Mouse (Mus musculus) MEL (cell line): ENCODE results near the gene Wnt2b. TPM values are rescaled to one million over a fixed set of nuclear protein-coding genes. Genes with fewer than 3 reads are reported as not detected.

Experiments used
- DNase-seq: peaks from one replicate; pipeline ENCODE4 v3.0.0; 2011; ENCODE audit warnings: low read depth, low spot score
- H3K27ac ChIP-seq: 2 replicates; pipeline ENCODE4 v1.5.1; 2012; ENCODE audit warnings: low read depth, mild to moderate bottlenecking, control low read depth, low read length, moderate library complexity; ENCODE audit not compliant: control insufficient read depth
- H3K27me3 ChIP-seq, 2 experiments: fragments of 150-350 bp in 1 of 2; sonication (generic) in 1 of 2; 2 replicates each; pipeline ENCODE4 v1.6.1; 2012; ENCODE audit warnings: low read length in 2 of 2, mild to moderate bottlenecking in 2 of 2, improper control_type of control experiment in 1 of 2, moderate library complexity in 1 of 2; ENCODE audit not compliant: insufficient read depth in 2 of 2, control insufficient read depth in 1 of 2
- H3K36me3 ChIP-seq, 2 experiments: 2 replicates each; pipeline ENCODE4 v1.6.1; 2012 to 2014; ENCODE audit warnings: low read length in 2 of 2, improper control_type of control experiment in 1 of 2, inconsistent platforms in 1 of 2, mild to moderate bottlenecking in 1 of 2; ENCODE audit not compliant: insufficient read depth in 2 of 2, control insufficient read depth in 1 of 2
- H3K4me1 ChIP-seq, 2 experiments: fragments of 150-350 bp in 1 of 2; sonication (generic) in 1 of 2; 2 replicates each; pipeline ENCODE4 v1.6.1; 2012; ENCODE audit warnings: low read length in 2 of 2, improper control_type of control experiment in 1 of 2, mild to moderate bottlenecking in 1 of 2; ENCODE audit not compliant: insufficient read depth in 2 of 2, control insufficient read depth in 1 of 2
- H3K4me3 ChIP-seq, 2 experiments: fragments of 150-350 bp in 1 of 2; sonication (generic) in 1 of 2; 2 replicates each; pipeline ENCODE4 v1.5.1; 2012; ENCODE audit warnings: low read depth in 2 of 2, low read length in 2 of 2, mild to moderate bottlenecking in 2 of 2, moderate library complexity in 2 of 2, control low read depth in 1 of 2, improper control_type of control experiment in 1 of 2; ENCODE audit not compliant: control insufficient read depth in 1 of 2, insufficient read depth in 1 of 2
- H3K79me2 ChIP-seq: 2 replicates; pipeline ENCODE4 v1.6.1; 2012; ENCODE audit warnings: mild to moderate bottlenecking, low read length, moderate library complexity; ENCODE audit not compliant: control insufficient read depth, poor library complexity, insufficient read depth
- H3K9ac ChIP-seq: 2 replicates; pipeline ENCODE4 v1.6.1; 2012; ENCODE audit warnings: low read depth, mild to moderate bottlenecking, control low read depth, low read length, moderate library complexity; ENCODE audit not compliant: control insufficient read depth, poor library complexity, severe bottlenecking
- H3K9me3 ChIP-seq: fragments of 150-350 bp; sonication (generic); replicated peaks from 2 replicates; pipeline ENCODE4 v1.6.1; 2012; ENCODE audit warnings: mild to moderate bottlenecking, low read length, improper control_type of control experiment, moderate library complexity; ENCODE audit not compliant: insufficient read depth
- BHLHE40 ChIP-seq: IDR thresholded peaks from 2 replicates; pipeline ENCODE4 v1.6.1; 2012; ENCODE audit warnings: low read depth, mild to moderate bottlenecking, inconsistent platforms, low read length, improper control_type of control experiment, borderline replicate concordance
- CHD1 ChIP-seq: IDR thresholded peaks from 2 replicates; pipeline ENCODE4 v1.6.1; 2012; ENCODE audit warnings: low read depth, mild to moderate bottlenecking, inconsistent platforms, low read length, improper control_type of control experiment
- CTCF ChIP-seq, 3 experiments: IDR thresholded peaks in 2 of 3; conservative IDR thresholded peaks in 1 of 3; 2 replicates each; pipeline ENCODE4 v1.5.1; 2011 to 2012; ENCODE audit warnings: low read length in 3 of 3, low read depth in 2 of 3, mild to moderate bottlenecking in 2 of 3, improper control_type of control experiment in 1 of 3, inconsistent platforms in 1 of 3, mixed read lengths in 1 of 3, moderate library complexity in 1 of 3; ENCODE audit not compliant: control insufficient read depth in 1 of 3, insufficient read depth in 1 of 3, poor library complexity in 1 of 3, severe bottlenecking in 1 of 3
- EP300 ChIP-seq, 2 experiments: IDR thresholded peaks; 2 replicates each; pipeline ENCODE4 v1.6.1; 2011; ENCODE audit warnings: improper control_type of control experiment in 2 of 2, low read length in 2 of 2, low read depth in 1 of 2, mild to moderate bottlenecking in 1 of 2
- HCFC1 ChIP-seq: IDR thresholded peaks from 2 replicates; pipeline ENCODE4 v1.6.1; 2012; ENCODE audit warnings: low read depth, mild to moderate bottlenecking, inconsistent platforms, low read length, improper control_type of control experiment, moderate library complexity
- JUND ChIP-seq: IDR thresholded peaks from 2 replicates; pipeline ENCODE4 v1.6.1; 2011; ENCODE audit warnings: low read depth, mild to moderate bottlenecking, improper control_type of control experiment, low read length
- KAT2A ChIP-seq: conservative IDR thresholded peaks from 2 replicates; pipeline ENCODE4 v1.6.1; 2012; ENCODE audit warnings: low read depth, low read length, improper control_type of control experiment, inconsistent platforms
- MAFK ChIP-seq: IDR thresholded peaks from 2 replicates; pipeline ENCODE4 v1.6.1; 2011; ENCODE audit warnings: low read depth, mild to moderate bottlenecking, low read length, improper control_type of control experiment, borderline replicate concordance
- MEF2A ChIP-seq: IDR thresholded peaks from 2 replicates; pipeline ENCODE4 v1.6.1; 2014; ENCODE audit warnings: low read depth, mild to moderate bottlenecking, inconsistent platforms, low read length, improper control_type of control experiment; ENCODE audit not compliant: poor library complexity, insufficient replicate concordance, severe bottlenecking; ENCODE audit errors: extremely low read depth
- MXI1 ChIP-seq: IDR thresholded peaks from 2 replicates; pipeline ENCODE4 v1.6.1; 2011; ENCODE audit warnings: mild to moderate bottlenecking, low read depth, low read length, improper control_type of control experiment
- MYB ChIP-seq: IDR thresholded peaks from 2 replicates; pipeline ENCODE4 v1.6.1; 2011; ENCODE audit warnings: mild to moderate bottlenecking, low read depth, low read length, improper control_type of control experiment
- MYC ChIP-seq: IDR thresholded peaks from 2 replicates; pipeline ENCODE4 v1.6.1; 2011; ENCODE audit warnings: low read depth, mild to moderate bottlenecking, low read length, improper control_type of control experiment, moderate library complexity
- NELFE ChIP-seq: IDR thresholded peaks from 2 replicates; pipeline ENCODE4 v1.6.1; 2011; ENCODE audit warnings: low read depth, low read length, improper control_type of control experiment
- POLR2AphosphoS2 ChIP-seq: IDR thresholded peaks from 2 replicates; pipeline ENCODE4 v1.6.1; 2011; ENCODE audit warnings: low read length, improper control_type of control experiment
- POLR2AphosphoS5 ChIP-seq: IDR thresholded peaks from 2 replicates; pipeline ENCODE4 v1.6.1; 2012; ENCODE audit warnings: low read depth, borderline replicate concordance, mild to moderate bottlenecking, inconsistent platforms, low read length, moderate library complexity, mixed read lengths
- RCOR1 ChIP-seq: IDR thresholded peaks from 2 replicates; pipeline ENCODE4 v1.6.1; 2012; ENCODE audit warnings: low read depth, mild to moderate bottlenecking, inconsistent platforms, low read length, improper control_type of control experiment
- SIN3A ChIP-seq: IDR thresholded peaks from 2 replicates; pipeline ENCODE4 v1.6.1; 2012; ENCODE audit warnings: low read length, improper control_type of control experiment, inconsistent platforms
- TAL1 ChIP-seq: IDR thresholded peaks from 2 replicates; pipeline ENCODE4 v1.6.1; 2012; ENCODE audit warnings: mild to moderate bottlenecking, inconsistent platforms, low read length, moderate library complexity, mixed read lengths
- TBP ChIP-seq: IDR thresholded peaks from 2 replicates; pipeline ENCODE4 v1.8.0; 2011; ENCODE audit warnings: low read depth, low read length, improper control_type of control experiment
- TCF12 ChIP-seq: IDR thresholded peaks from 2 replicates; pipeline ENCODE4 v1.6.1; 2014; ENCODE audit warnings: low read depth, mild to moderate bottlenecking, inconsistent platforms, low read length, improper control_type of control experiment, moderate library complexity
- USF2 ChIP-seq, 2 experiments: IDR thresholded peaks; 2 replicates each; pipeline ENCODE4 v1.6.1; 2011 to 2012; ENCODE audit warnings: improper control_type of control experiment in 2 of 2, low read length in 2 of 2, borderline replicate concordance in 1 of 2, inconsistent platforms in 1 of 2, low read depth in 1 of 2, mild to moderate bottlenecking in 1 of 2; ENCODE audit not compliant: insufficient read depth in 1 of 2
- ZKSCAN1 ChIP-seq: IDR thresholded peaks from 2 replicates; pipeline ENCODE4 v1.6.1; 2012; ENCODE audit warnings: low read depth, mild to moderate bottlenecking, inconsistent platforms, low read length, improper control_type of control experiment, moderate library complexity
- ZMIZ1 ChIP-seq: IDR thresholded peaks from 2 replicates; pipeline ENCODE4 v1.6.1; 2012; ENCODE audit warnings: low read depth, mild to moderate bottlenecking, inconsistent platforms, low read length, improper control_type of control experiment, moderate library complexity
- polyA plus RNA-seq, 2 experiments: library from polyadenylated mRNA; stranded (reverse) in 1 of 2; unstranded in 1 of 2; fragments of >175 nt in 1 of 2; fragments of >200 nt in 1 of 2; gene quantifications; 2 replicates each; pipeline versions ENCODE4 v1.2.1 to v1.2.4; 2012; ENCODE audit warnings: low replicate concordance in 2 of 2, low read depth in 1 of 2; ENCODE audit not compliant: insufficient read length in 2 of 2, insufficient read depth in 1 of 2, missing spikeins in 1 of 2
- total RNA-seq: library from RNA; depleted of rRNA; stranded (reverse); fragments of 300-350 nt; gene quantifications from 2 replicates; pipeline ENCODE4 v1.2.3, GENCODE M21; 2012

Wnt2b gene
- total and polyA plus RNA-seq, 3 experiments: 0.31 TPM; not detected in 2

GRCm38 (mm10) chr3:104914986-104915385 lies 46.7 kb downstream of the Wnt2b start:
- Histone ChIP-seq H3K4me3 (no peak overlapping the region), H3K27me3 (no peaks in the 10 kb centered on the region), H3K4me1 (0 out of 4 replicates have a peak, but pooled peaks cover 0 to 2% of the 10 kb centered on the region in 2 experiments), H3K79me2 (no peaks in the 10 kb centered on the region), H3K9ac (no peak overlapping the region), H3K27ac (no peak overlapping the region), H3K36me3 (no peaks in the 10 kb centered on the region), H3K9me3 (no peaks in the 10 kb centered on the region)
- TF ChIP-seq POLR2AphosphoS2 (no peak), EP300 (IDR thresholded peaks at IDR 0.05; ENCODE audit: low read depth in 1 of 2, low read length in 2 of 2) (no peak), CTCF (IDR thresholded peaks at IDR 0.05 in 2 of 3, conservative IDR thresholded peaks at IDR 0.05 in 1 of 3; ENCODE audit: control insufficient read depth in 1 of 3, insufficient read depth in 1 of 3, low read depth in 2 of 3, low read length in 3 of 3, poor library complexity in 1 of 3, severe bottlenecking in 1 of 3) (no peak), MEF2A (no peak), SIN3A (no peak), TBP (no peak), RCOR1 (no peak), MYC (no peak), NELFE (no peak), KAT2A (no peak), JUND (no peak), TCF12 (no peak), BHLHE40 (no peak), MXI1 (no peak), MYB (no peak), ZKSCAN1 (no peak), HCFC1 (no peak), TAL1 (no peak), USF2 (IDR thresholded peaks at IDR 0.05; ENCODE audit: borderline replicate concordance in 1 of 2, insufficient read depth in 1 of 2, low read depth in 1 of 2, low read length in 2 of 2) (no peak)
- no peak for DNase-seq

- H3K9me3 ChIP-seq: no peaks in the 10 kb centered on the region
- H3K36me3 ChIP-seq: no peaks in the 10 kb centered on the region; a peak in 2 of 4 replicates
- no peak for DNase-seq
- no peaks in the 10 kb centered on the region for H3K27me3 ChIP-seq
- H3K4me3 ChIP-seq: no peak overlapping the region
- H3K4me1 ChIP-seq: no peaks in the 10 kb centered on the region
- TF ChIP-seq KAT2A: no peak
- no peak for TF ChIP-seq MXI1
- TF ChIP-seq TAL1: no peak
- TF ChIP-seq MAFK: no peak
- no peak for TF ChIP-seq BHLHE40
- no peak for TF ChIP-seq POLR2AphosphoS2
- no peak for TF ChIP-seq ZMIZ1
- TF ChIP-seq HCFC1: no peak
- no peak for TF ChIP-seq CHD1
- no peak for TF ChIP-seq MYB
- TF ChIP-seq TCF12: no peak
- TF ChIP-seq POLR2AphosphoS5: no peak
- no peaks in the 10 kb centered on the region for H3K79me2 ChIP-seq
- no peak overlapping the region for H3K27ac ChIP-seq
- H3K9ac ChIP-seq: no peak overlapping the region
These were observed 52.5 kb downstream of the Wnt2b start for GRCm38 (mm10) chr3:104909195-104909594.
